Mouse (Mus musculus) layer of hippocampus, adult 11-12 months (tissue): ENCODE measurements at regions not wholly inside any gene's neighbourhood (a gene's known extent, or its start where the extent isn't known, plus 50 kb on each side); places are given as distances from the start of the nearest gene placed in this dataset.

Source experiments
- DNase-seq: peaks from one replicate; pipeline ENCODE4 v3.0.0; 2022; ENCODE audit warnings: low spot score

GRCm38 (mm10) chr4:64599222-64599621, 524.8 kb upstream of the Pappa start:
- DNase-seq = no peak

- DNase-seq = no peak
These were observed 501.2 kb upstream of the Pappa start for GRCm38 (mm10) chr4:64622771-64623170.

- DNase-seq = no peak
These were observed 491.8 kb upstream of the Pappa start for GRCm38 (mm10) chr4:64632189-64632588.

- DNase-seq = no peak
These were observed 488.6 kb upstream of the Pappa start for GRCm38 (mm10) chr4:64635256-64635962.

GRCm38 (mm10) chr4:64640056-64640455, 483.9 kb upstream of the Pappa start:
- no peak for DNase-seq

- no peak for DNase-seq
These were observed 483.0 kb upstream of the Pappa start for GRCm38 (mm10) chr4:64640976-64641375.

GRCm38 (mm10) chr4:64645141-64645540, 478.8 kb upstream of the Pappa start:
- no peak for DNase-seq

- peak; percentile 2 for DNase-seq
These were observed 469.8 kb upstream of the Pappa start for GRCm38 (mm10) chr4:64654157-64654556.

GRCm38 (mm10) chr4:64655534-64655933, 468.4 kb upstream of the Pappa start:
- DNase-seq = no peak

- DNase-seq = no peak
These were observed 460.3 kb upstream of the Pappa start for GRCm38 (mm10) chr4:64663722-64664121.

- no peak for DNase-seq
These were observed 456.0 kb upstream of the Pappa start for GRCm38 (mm10) chr4:64667998-64668397.

- DNase-seq = no peak
These were observed 454.3 kb upstream of the Pappa start for GRCm38 (mm10) chr4:64669722-64670121.

GRCm38 (mm10) chr4:64676438-64676837, 447.5 kb upstream of the Pappa start:
- no peak for DNase-seq

- no peak for DNase-seq
These were observed 447.1 kb upstream of the Pappa start for GRCm38 (mm10) chr4:64676881-64677280.

- no peak for DNase-seq
These were observed 439.3 kb upstream of the Pappa start for GRCm38 (mm10) chr4:64684654-64685053.

- DNase-seq = no peak
These were observed 427.8 kb upstream of the Pappa start for GRCm38 (mm10) chr4:64696134-64696533.

GRCm38 (mm10) chr4:64723296-64723695, 400.7 kb upstream of the Pappa start:
- no peak for DNase-seq

GRCm38 (mm10) chr4:64724851-64725250, 399.1 kb upstream of the Pappa start:
- no peak for DNase-seq

- DNase-seq = no peak
These were observed 368.0 kb upstream of the Pappa start for GRCm38 (mm10) chr4:64755986-64756385.

GRCm38 (mm10) chr4:64768610-64769009, 355.4 kb upstream of the Pappa start:
- no peak for DNase-seq

- DNase-seq = peak; percentile 4
These were observed 320.1 kb upstream of the Pappa start for GRCm38 (mm10) chr4:64803886-64804285.

GRCm38 (mm10) chr4:64804996-64805395, 319.0 kb upstream of the Pappa start:
- no peak for DNase-seq

GRCm38 (mm10) chr4:64807148-64807547, 316.8 kb upstream of the Pappa start:
- no peak for DNase-seq

- no peak for DNase-seq
These were observed 312.0 kb upstream of the Pappa start for GRCm38 (mm10) chr4:64811974-64812373.
